Mouse (Mus musculus) spleen, embryonic (tissue): ENCODE results near the gene Ppig.
"Not testable (repeated sequence)": the region's sequence is repeated elsewhere in the genome, so short reads cannot be mapped to it uniquely, and the experiment has no call there.

Experiments
- CTCF ChIA-PET: fragments of 350-600 bp; sonication (Branson Sonifier 250); formaldehyde crosslinking; loops from one replicate; lab custom pipeline; 2022; lab: Charles Lee

Ppig gene

GRCm38 (mm10) chr2:69722273-69722649 is at the start of gene Ppig:
Ppig (plus strand) TSS chr2:69722545.
- CTCF ChIA-PET, result no interaction called here

GRCm38 (mm10) chr2:69673723-69674122 is 48.6 kb upstream of the Ppig start:
- CTCF ChIA-PET, result no interaction called here

- CTCF ChIA-PET, result no interaction called here
Measured at GRCm38 (mm10) chr2:69675266-69675665, 47.1 kb upstream of the Ppig start.

GRCm38 (mm10) chr2:69676713-69677112 is 45.6 kb upstream of the Ppig start:
- CTCF ChIA-PET, result no interaction called here

- CTCF ChIA-PET, result not testable (repeated sequence)
Measured at GRCm38 (mm10) chr2:69677215-69677614, 45.1 kb upstream of the Ppig start.

GRCm38 (mm10) chr2:69679990-69680389 is 42.4 kb upstream of the Ppig start:
- CTCF ChIA-PET, result no interaction called here

- CTCF ChIA-PET, result no interaction called here
Measured at GRCm38 (mm10) chr2:69681931-69682330, 40.4 kb upstream of the Ppig start.

- CTCF ChIA-PET, result no interaction called here
Measured at GRCm38 (mm10) chr2:69683036-69683805, 39.1 kb upstream of the Ppig start.

- CTCF ChIA-PET, result no interaction called here
Measured at GRCm38 (mm10) chr2:69684488-69684887, 37.9 kb upstream of the Ppig start.

- CTCF ChIA-PET, result no interaction called here
Measured at GRCm38 (mm10) chr2:69690214-69690613, 32.1 kb upstream of the Ppig start.

GRCm38 (mm10) chr2:69690843-69691242 is 31.5 kb upstream of the Ppig start:
- CTCF ChIA-PET, result no interaction called here

- CTCF ChIA-PET, result interaction anchor here (0.7 kb wide), 1 partner anchor 44 kb away, joined by 3 read pairs; no protein-coding TSS in a partner anchor
Measured at GRCm38 (mm10) chr2:69693501-69693900, 28.8 kb upstream of the Ppig start.

- CTCF ChIA-PET, result no interaction called here
Measured at GRCm38 (mm10) chr2:69700446-69700845, 21.9 kb upstream of the Ppig start.

GRCm38 (mm10) chr2:69712171-69712570 is 10.2 kb upstream of the Ppig start:
- CTCF ChIA-PET, result no interaction called here

- CTCF ChIA-PET, result no interaction called here
Measured at GRCm38 (mm10) chr2:69712981-69713625, 9.2 kb upstream of the Ppig start, which contains the start of gene Fastkd1. Fastkd1 (minus strand) TSS chr2:69713516.

GRCm38 (mm10) chr2:69713626-69714014 is 8.7 kb upstream of the Ppig start:
- CTCF ChIA-PET, result no interaction called here

GRCm38 (mm10) chr2:69714126-69714525 is 8.2 kb upstream of the Ppig start:
- CTCF ChIA-PET, result no interaction called here

GRCm38 (mm10) chr2:69716483-69716882 is 5.9 kb upstream of the Ppig start:
- CTCF ChIA-PET, result no interaction called here

GRCm38 (mm10) chr2:69719121-69719520 is 3.2 kb upstream of the Ppig start:
- CTCF ChIA-PET, result no interaction called here

- CTCF ChIA-PET, result no interaction called here
Measured at GRCm38 (mm10) chr2:69722650-69723518, 539 bp downstream of the Ppig start.

GRCm38 (mm10) chr2:69723519-69723825 is 1.1 kb downstream of the Ppig start:
- CTCF ChIA-PET, result no interaction called here

GRCm38 (mm10) chr2:69745091-69745490 is 22.7 kb downstream of the Ppig start:
- CTCF ChIA-PET, result no interaction called here
